Mouse (Mus musculus) mesoderm, embryonic 11.5 days (tissue): ENCODE results near the gene Emc1.

Experiments used
- DNase-seq: peaks from one replicate; pipeline ENCODE4 v3.0.0-alpha.2; 2012; ENCODE audit warnings: low read depth, low spot score

Gene Emc1

GRCm38 (mm10) chr4:139351931-139352711 lies at the start of gene Emc1, which contains the start of the genes Mrto4 and Ubr4:
Gene Emc1, plus strand, starts transcription at chr4:139352587.
Gene Mrto4, minus strand, starts transcription at chr4:139352576.
Gene Ubr4, plus strand, starts transcription at chr4:139352609.
- peak; percentile 77 for DNase-seq

DNA sequence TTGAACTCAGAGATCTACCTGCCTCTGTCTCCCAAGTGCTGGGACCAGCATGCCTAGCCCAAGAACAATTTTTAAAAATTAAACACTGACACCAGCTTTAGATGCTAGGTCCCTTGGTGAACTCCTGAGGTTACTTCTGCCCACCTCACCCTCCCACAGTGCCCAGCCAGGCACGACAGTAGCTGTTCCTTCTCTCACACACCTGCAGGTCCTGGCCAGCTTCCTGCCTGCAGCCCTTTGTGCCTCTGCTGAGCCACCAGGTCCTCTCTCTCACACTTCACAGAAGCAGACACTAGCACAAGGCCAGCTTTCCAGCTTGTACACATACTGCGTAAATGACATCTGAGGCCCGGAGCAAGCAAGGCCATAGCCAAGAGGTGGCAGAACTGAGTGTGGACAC lies 46.9 kb upstream of the Emc1 start:
- no peak for DNase-seq

DNA sequence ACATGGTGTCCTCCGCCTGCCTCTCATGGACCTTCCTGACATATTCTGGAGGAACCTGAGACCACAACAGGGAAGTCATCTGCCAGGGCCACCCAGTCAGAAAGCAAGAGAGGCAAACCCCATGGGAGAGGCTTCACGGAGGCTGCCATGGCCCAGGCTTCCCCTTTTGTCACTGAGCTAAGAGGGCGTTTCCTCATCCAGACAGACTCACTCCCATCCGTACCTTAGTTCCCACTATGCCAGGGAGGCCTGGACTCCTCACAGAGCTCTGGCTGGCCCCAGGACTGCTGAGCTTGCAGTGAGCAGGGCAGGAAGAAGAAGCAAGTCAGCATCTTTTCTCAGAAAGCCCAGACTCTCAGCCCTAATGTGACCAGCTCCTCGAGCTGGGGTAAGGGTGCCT lies 44.5 kb upstream of the Emc1 start:
- no peak for DNase-seq

DNA sequence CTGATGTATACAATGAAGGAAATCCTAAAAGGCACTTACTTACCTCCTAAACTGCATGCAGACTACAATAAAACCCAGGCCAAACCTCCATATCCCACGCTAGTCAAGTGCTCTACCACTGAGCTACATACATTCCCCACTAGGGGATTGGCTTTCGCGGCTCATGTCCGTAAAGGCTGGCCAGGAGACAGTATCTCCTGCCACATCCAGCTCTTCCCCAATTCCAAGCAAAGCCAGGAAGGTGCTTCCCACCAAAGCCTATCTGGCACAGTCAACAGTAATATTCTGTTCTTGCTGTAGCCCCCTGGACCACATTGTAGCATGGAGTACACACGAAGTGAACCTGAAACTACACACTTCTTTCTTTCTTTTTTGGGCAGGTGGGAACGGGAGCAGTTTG lies 42.7 kb upstream of the Emc1 start:
- DNase-seq: no peak

DNA sequence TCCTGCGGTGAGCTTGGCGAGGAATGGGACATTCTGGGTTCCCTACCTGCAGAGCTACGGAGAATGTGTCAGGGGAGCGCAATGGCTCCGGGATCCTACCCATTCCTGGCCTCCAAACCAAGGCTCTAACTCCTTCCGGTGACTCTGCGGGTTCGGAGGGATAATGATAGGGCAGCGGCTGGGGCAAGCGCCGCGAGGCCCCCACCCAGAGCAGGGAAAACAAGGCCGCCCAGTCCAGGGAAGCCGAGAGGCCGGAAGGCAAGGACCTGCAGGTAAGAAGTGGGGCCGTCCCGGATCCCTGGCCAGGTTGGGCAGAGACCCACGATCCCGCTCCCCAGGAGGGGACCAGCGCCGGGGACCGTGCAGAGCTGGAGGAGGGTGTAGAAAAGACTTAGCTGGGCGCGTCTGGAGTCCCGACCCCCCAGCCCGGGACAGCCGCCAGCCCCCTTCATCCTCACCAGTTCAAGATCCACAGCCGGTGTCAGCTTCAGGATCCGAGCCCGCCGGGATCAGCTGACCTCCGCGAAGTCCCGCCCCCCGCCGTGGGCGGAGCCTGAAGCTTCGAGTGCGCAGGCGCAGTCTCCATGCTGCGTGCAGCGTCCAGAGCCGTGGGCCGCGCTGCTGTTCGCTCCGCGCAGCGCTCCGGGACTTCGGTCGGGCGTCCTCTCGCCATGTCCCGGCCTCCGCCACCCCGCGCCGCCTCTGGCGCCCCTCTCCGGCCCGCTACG lies 42.1 kb upstream of the Emc1 start, which contains the start of the genes Pqlc2 and Akr7a5:
Pqlc2 (minus strand) TSS at position 538 of the 728 bp plus-strand sequence.
Akr7a5 (plus strand) TSS at position 574 of the 728 bp plus-strand sequence.
- peak; percentile 97 for DNase-seq

- DNase-seq: peak; percentile 14
These were observed 41.3 kb upstream of the Emc1 start for GRCm38 (mm10) chr4:139310899-139311701.

- DNase-seq: no peak
These were observed 40.7 kb upstream of the Emc1 start for GRCm38 (mm10) chr4:139311707-139312106.

DNA sequence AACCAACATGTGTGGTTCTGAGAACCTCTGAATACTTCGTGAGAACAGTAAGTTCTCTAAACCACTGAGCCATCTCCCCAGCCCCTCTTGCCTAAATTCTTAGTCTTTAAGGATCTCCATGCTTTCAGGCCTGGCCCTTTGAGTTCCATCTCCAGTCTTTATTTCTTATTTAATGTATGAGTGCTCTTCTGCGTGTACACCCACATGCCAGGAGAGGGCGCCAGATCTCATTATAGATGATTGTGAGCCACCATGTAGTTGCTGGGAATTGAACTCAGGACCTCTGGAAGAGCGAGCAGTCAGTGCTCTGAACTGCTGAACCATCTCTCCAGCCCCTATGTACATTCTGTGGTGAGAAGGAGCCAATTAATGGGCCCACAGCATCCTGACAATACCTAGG lies 39.8 kb upstream of the Emc1 start:
- peak; percentile 31 for DNase-seq

GRCm38 (mm10) chr4:139318449-139318848 lies 33.9 kb upstream of the Emc1 start:
- no peak for DNase-seq

- DNase-seq: no peak
These were observed 32.6 kb upstream of the Emc1 start for GRCm38 (mm10) chr4:139319740-139320139.

- peak; percentile 82 for DNase-seq
These were observed 21.8 kb upstream of the Emc1 start for GRCm38 (mm10) chr4:139330605-139331004.

GRCm38 (mm10) chr4:139334631-139335295 lies 17.6 kb upstream of the Emc1 start:
- no peak for DNase-seq

GRCm38 (mm10) chr4:139335507-139335906 lies 16.9 kb upstream of the Emc1 start:
- DNase-seq: no peak

DNA sequence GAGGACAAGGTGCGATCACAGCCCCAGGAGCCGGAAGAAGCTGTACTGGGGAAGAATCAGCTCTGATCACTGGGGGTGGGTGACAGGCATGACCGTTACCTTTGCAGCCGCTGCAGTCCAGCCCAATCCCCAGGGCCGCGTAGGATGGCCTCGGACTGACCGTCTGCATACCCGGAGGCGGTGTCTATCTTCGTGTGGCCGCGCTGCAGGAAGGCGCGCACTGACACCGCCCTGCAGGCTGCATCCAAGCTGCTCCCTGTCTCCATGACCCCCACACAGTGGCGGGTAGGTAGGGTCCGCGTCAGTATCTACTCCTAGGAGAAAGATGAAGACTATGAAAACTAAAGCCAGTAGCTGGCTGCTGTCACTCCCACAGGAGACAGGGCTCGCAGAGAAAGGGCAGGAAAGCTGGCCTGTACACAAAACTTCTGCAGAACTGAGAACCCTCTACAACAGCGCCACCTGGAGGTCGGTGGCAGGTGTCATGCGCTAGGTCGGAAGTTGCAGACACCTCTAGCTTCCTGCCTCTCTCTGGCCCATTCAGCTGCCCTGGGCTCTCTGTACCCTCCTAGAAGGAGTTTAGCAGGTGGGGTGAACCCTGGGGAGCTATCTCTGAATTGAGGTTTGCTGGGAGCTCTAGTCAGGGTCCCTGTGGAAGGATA lies 15.4 kb upstream of the Emc1 start:
- DNase-seq: peak; percentile 85

- no peak for DNase-seq
These were observed 14.2 kb upstream of the Emc1 start for GRCm38 (mm10) chr4:139338145-139338544.

DNA sequence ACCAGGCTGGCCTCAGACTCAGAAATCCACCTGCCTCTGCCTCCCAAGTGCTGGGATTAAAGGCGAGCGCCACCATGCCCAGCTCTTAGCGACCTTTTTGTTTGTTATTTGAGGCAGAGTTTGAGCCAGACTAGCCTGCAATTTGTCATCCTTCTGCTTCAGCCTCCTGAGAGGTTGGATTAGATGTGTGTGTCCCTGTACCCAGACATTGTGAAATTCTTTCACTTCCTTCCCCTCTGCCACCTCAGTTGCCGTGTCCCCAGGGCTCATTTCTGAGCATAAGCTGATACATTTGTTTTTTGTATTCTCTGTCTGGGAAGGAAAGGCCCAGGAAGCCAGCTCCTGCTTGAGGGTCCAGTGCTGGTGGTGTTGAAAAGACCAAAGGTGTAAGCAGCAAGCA lies 11.6 kb upstream of the Emc1 start:
- DNase-seq: no peak

DNA sequence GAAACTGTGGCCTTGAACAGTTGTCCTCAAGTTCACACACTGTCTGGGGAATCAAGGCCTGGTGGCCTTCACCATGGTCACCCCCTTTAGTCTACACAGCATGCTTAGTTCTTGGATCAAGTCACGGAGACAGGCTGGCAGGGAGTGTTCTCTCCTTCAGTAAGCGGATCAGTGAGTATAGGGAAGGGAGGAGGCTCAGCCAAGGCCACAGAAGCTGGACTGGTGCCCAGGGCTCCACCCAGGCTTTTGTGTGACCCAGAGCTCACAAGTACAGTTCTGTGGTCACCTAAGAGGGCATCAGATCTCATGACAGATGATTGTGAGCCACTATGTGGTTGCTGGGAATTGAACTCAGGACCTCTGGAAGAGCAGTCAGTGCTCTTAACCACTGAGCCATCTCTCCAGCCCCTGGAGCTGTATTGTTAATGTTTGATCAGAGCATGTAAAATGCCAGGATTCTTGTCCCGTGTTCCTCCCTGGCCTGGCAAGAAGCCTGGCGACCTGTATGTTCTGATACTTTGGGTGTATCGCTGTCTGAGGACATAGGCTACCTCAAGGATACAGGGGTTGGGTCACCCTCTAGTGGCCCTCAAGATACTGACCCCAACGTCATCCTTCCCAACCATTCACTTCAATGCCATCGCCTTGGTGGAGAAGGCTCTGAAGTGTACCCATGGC lies 10.7 kb upstream of the Emc1 start:
- DNase-seq: no peak

DNA sequence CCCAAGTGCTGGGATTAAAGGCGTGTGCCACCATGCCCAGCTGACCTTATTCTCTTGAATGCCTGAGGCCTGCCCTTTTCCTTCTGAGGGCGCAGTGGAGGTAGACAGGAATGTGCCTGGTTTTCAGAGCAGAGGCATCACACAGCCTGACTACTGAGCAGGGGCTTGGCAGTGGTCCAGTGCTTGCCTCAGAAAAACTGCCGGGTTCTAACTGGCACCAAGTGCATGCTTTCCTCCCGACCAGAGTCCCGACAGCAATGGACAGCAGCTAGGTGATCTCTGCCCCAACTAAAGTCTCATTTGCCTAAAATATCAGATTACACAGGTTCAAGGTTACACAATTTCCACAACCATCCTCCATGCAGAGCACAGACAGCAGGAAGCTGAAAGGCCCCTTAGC lies 8.7 kb upstream of the Emc1 start:
- DNase-seq: no peak

DNA sequence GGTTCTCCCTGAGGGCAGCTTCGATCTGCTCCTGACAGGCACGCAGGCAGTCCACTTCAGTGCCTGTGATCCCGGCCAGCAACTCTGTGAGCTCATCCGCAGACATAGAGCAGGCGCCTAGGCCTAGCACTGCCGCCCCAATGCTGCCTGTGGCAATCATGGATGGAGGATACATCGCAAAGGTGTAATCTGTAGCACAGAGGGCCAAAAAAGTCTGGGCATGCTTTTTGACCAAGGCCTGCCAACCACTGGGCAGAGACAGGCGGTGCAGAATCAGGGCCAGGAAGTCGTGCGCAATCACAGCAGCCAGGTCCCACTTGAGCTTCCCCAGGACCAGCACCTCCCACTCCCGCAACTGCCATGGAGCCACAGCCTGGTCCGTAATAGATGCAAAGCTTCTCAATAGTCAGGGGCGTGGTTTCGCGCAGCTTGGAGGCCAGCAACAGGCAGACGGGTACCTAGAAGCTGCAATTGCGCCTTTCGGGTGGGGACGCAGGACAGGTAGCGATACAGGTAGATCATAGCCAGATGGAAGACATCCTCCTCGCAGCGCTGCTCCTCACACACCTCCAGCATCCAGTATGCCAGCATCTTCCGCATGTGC lies 6.9 kb upstream of the Emc1 start:
- DNase-seq: no peak

- DNase-seq: no peak
These were observed 445 bp downstream of the Emc1 start for GRCm38 (mm10) chr4:139352832-139353231.
